Mouse (Mus musculus) C2C12 (cell line): ENCODE measurements around the gene Hba-a1. TPM values are rescaled to one million over a fixed set of nuclear protein-coding genes. Genes with fewer than 3 reads are reported as not detected.
"Not testable (repeated sequence)": the region's sequence is repeated elsewhere in the genome, so short reads cannot be mapped to it uniquely, and the experiment has no call there.

Source experiments
- H3K27me3 ChIP-seq: one replicate; pipeline ENCODE4 v1.6.1; 2011; ENCODE audit not compliant: control insufficient read depth, insufficient read depth, insufficient read length
- H3K36me3 ChIP-seq: one replicate; pipeline ENCODE4 v1.6.1; 2011; ENCODE audit not compliant: control insufficient read depth, insufficient read depth
- H3K4me3 ChIP-seq: one replicate; pipeline ENCODE4 v1.5.1; 2011; ENCODE audit warnings: mild to moderate bottlenecking, control low read depth; ENCODE audit not compliant: poor library complexity, insufficient read depth, severe bottlenecking
- H3K79me2 ChIP-seq: one replicate; pipeline ENCODE4 v1.6.1; 2011; ENCODE audit not compliant: control insufficient read depth, insufficient read depth
- H3K79me3 ChIP-seq: one replicate; pipeline ENCODE4 v1.6.1; 2011; ENCODE audit warnings: low read depth, control low read depth
- H3ac ChIP-seq: one replicate; pipeline ENCODE3; 2011; ENCODE audit warnings: low read depth; ENCODE audit not compliant: control insufficient read depth, insufficient read length
- CEBPB ChIP-seq: IDR thresholded peaks from one replicate; pipeline ENCODE4 v1.6.1; 2011; ENCODE audit warnings: low read depth, mild to moderate bottlenecking, control low read depth, moderate library complexity
- CTCF ChIP-seq: IDR thresholded peaks from one replicate; pipeline ENCODE4 v1.5.1; 2011; ENCODE audit not compliant: control insufficient read depth, insufficient read depth, insufficient read length
- FOSL1 ChIP-seq: IDR thresholded peaks from one replicate; pipeline ENCODE4 v1.8.0; 2011; ENCODE audit warnings: mild to moderate bottlenecking, low read length; ENCODE audit not compliant: poor library complexity, insufficient read depth, severe bottlenecking
- MAX ChIP-seq: IDR thresholded peaks from one replicate; pipeline ENCODE4 v1.6.1; 2011; ENCODE audit warnings: mild to moderate bottlenecking, control low read depth
- MYOD1 ChIP-seq: IDR thresholded peaks from one replicate; pipeline ENCODE4 v1.6.1; 2011; ENCODE audit warnings: low read depth; ENCODE audit not compliant: control insufficient read depth, insufficient read length
- MYOG ChIP-seq: IDR thresholded peaks from one replicate; pipeline ENCODE4 v1.6.1; 2011; ENCODE audit not compliant: control insufficient read depth, insufficient read length; ENCODE audit errors: extremely low read depth
- USF1 ChIP-seq: IDR thresholded peaks from one replicate; pipeline ENCODE4 v1.6.1; 2011; ENCODE audit warnings: low read depth, mild to moderate bottlenecking, control low read depth, moderate library complexity
- polyA plus RNA-seq: library from polyadenylated mRNA; unstranded; fragments of >200 nt; fragmentation: generic; extraction: Trizol; gene quantifications from one replicate; pipeline ENCODE4 v1.2.1, GENCODE M21; 2012; ENCODE audit warnings: missing spikeins

The Hba-a1 gene
- polyA plus RNA-seq, 1 experiment: 12.1 TPM

DNA sequence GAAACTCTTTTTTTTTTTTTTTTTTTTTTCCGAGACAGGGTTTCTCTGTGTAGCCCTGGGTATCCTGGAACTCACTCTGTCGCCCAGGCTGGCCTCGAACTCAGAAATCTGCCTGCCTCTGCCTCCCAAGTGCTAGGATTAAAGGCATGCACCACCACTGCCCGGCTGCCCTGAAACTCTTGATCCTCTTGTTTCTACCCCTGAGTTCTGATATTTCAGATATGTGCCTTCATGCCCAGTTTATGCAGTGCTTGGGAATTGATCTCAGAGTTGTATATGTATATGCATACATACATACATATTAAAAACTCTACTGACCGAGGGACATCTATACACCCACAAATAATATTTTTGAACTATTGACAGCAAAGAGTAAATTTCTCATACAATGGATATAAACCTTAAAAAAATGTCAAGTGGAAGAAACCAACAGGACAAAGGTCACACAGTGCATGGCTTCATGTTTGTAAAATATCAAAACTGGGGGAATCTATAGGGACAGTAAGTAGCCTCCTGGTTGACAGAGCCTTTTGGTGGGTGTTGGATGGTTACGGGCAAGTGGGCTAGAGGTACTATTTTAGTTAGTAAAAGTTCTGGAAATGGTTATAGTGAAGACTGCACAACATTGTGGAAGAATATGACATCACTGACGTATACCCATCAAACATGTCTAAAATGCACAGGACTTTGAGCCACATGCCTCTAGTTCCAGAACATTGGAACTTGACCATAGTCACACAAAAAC, 1.9 kb downstream of the Hba-a1 start:
- TF ChIP-seq MYOD1: no peak
- no peak for TF ChIP-seq FOSL1
- TF ChIP-seq CTCF: no peak
- no peak for TF ChIP-seq CEBPB
- no peak for TF ChIP-seq MYOG
- no peak for TF ChIP-seq MAX
- TF ChIP-seq USF1: no peak
- Histone ChIP-seq H3ac (no peak overlapping the region), H3K27me3 (peaks cover 9% of the 10 kb centered on the region), H3K4me3 (no peak overlapping the region), H3K36me3 (no peaks in the 10 kb centered on the region), H3K79me3 (no peaks in the 10 kb centered on the region), H3K79me2 (no peaks in the 10 kb centered on the region)

DNA sequence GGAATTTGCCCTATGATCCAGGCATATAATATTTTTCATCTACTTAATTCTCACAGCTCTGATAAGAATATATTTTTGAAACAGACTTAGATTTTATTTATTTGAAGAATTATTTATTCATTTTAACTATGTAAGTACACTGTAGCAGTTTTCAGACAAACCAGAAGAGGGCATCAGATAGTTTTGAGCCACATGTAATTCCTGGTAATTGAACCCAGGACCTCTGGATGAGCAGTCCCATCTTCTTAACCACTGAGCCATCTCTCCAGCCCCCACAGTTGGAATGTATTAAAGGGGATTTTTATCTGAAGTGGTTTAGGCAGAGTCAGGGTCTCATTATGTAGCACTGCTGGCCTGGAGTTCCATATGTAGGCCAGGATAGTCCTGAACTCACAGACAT, 2.6 kb downstream of the Hba-a1 start:
- not testable (repeated sequence) for H3K79me2 ChIP-seq, H3K4me3 ChIP-seq, H3K27me3 ChIP-seq, H3K79me3 ChIP-seq, H3K36me3 ChIP-seq, H3ac ChIP-seq

DNA sequence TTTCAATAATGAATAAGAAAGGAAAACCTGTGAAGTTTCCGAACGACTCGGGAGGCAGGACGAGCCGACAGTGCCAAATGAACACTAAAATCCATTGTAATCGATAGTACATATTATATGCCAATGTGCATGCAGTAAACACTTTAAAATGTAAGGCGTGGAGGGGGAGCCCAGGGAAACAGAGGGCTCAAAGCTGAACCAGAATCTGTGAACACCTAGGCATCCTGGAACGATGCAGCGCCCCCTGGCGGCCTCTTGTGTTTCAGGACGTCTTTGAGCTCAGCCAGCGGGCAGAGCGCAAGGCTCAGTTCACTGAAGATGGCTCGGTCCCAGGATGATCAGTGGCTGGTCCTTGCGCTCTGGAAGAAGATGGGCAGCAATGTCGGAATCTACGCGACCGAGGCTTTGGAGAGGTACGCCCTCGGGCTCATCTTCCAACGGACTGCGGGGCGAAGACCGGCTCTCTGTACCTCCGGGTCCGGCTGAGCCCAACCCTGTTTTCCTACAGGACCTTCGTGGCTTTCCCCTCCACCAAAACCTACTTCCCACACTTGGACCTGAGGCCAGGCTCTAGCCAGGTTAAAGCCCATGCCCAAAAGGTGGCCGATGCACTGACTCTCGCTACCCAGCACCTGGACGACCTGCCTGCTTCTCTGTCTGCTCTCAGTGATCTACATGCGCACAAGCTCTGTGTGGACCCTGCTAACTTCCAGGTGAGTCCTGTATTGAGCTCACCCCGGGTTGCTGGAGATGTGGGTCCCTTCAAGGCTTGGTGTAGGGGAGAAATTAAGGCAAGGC, 3.6 kb downstream of the Hba-a1 start, which contains the start of gene Hbq1b:
Gene Hbq1b (plus strand): TSS at position 271 of the 798 bp plus-strand sequence.
- peak; percentile 10 for TF ChIP-seq CTCF
- H3K27me3 ChIP-seq, H3K4me3 ChIP-seq, H3K79me3 ChIP-seq, H3ac ChIP-seq, H3K79me2 ChIP-seq, H3K36me3 ChIP-seq: not testable (repeated sequence)

DNA sequence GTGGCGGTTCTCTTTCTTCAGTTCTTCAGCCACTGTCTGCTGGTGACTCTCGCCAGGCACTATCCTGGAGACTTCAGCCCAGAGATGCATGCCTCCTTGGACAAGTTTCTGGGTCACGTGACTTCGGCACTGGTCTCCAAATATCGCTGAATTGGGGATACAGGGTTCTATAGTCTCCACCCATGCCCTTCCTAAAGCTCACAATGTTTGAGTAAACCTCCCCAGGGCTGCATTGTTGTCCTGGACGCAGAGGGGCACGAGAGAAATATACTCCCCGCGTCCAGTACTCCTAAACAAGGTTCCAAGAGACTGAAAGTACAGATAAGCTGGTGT, 4.1 kb downstream of the Hba-a1 start:
- Histone ChIP-seq H3K27me3 (no peaks in the 10 kb centered on the region), H3K79me2 (no peaks in the 10 kb centered on the region), H3ac (no peak overlapping the region), H3K4me3 (no peak overlapping the region), H3K79me3 (no peaks in the 10 kb centered on the region), H3K36me3 (no peaks in the 10 kb centered on the region)
- TF ChIP-seq MAX (no peak), USF1 (peak; percentile 39)

DNA sequence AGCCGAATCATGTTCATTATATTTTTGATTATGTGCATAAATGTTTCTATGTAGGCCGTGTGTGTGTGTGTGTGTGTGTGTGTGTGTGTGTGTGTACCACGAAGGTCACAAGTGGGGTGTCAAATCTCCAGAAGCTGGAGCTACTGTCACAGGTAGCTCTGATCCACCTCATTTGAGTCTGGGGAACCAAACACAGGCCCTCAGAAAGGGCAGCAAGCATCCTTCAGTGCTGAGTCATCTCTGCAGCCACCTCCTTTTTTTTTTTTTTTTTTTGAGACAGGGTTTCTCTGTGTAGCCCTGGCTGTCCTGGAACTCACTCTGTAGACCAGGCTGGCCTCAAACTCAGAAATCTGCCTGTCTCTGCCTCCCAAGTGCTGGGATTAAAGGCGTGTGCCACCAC, 9.5 kb downstream of the Hba-a1 start:
- H3K27me3 ChIP-seq, H3K4me3 ChIP-seq, H3K79me3 ChIP-seq, H3ac ChIP-seq, H3K79me2 ChIP-seq, H3K36me3 ChIP-seq: not testable (repeated sequence)

DNA sequence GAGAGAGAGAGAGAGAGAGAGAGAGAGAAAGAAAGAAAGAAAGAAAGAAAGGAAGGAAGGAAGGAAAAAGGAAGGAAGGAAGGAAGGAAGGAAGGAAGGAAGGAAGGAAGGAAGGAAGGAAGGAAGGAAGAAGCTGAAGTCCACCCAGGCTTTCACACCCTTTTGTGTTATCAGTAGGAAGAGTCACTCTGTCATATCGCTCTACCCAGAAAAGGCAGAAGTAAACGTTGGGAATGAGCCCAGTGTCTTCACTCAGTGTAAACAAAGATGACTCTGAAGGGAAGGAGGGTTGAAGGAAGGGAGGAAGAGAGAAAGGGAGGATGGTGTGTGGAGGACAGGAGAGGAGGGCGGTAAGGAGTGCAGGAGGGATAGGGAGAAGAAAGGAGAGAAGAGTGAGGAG, 10.2 kb downstream of the Hba-a1 start:
- not testable (repeated sequence) for H3K79me2 ChIP-seq, H3K27me3 ChIP-seq, H3K36me3 ChIP-seq, H3K4me3 ChIP-seq, H3K79me3 ChIP-seq, H3ac ChIP-seq

DNA sequence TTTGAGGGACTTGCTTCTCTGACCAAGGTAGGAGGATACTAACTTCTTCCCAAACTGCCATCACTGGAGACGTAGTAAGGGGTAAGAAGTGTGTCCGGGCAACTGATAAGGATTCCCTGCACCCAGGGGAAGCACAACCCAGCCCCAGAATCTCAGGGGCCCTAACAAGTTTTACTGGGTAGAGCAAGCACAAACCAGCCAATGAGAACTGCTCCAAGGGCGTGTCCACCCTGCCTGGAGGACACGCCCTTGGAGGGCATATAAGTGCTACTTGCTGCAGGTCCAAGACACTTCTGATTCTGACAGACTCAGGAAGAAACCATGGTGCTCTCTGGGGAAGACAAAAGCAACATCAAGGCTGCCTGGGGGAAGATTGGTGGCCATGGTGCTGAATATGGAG, 12.9 kb downstream of the Hba-a1 start, which contains the start of gene Hba-a2:
Gene Hba-a2 (plus strand): TSS at position 287 of the 400 bp plus-strand sequence.
- H3ac ChIP-seq, H3K79me2 ChIP-seq, H3K36me3 ChIP-seq: not testable (repeated sequence)

DNA sequence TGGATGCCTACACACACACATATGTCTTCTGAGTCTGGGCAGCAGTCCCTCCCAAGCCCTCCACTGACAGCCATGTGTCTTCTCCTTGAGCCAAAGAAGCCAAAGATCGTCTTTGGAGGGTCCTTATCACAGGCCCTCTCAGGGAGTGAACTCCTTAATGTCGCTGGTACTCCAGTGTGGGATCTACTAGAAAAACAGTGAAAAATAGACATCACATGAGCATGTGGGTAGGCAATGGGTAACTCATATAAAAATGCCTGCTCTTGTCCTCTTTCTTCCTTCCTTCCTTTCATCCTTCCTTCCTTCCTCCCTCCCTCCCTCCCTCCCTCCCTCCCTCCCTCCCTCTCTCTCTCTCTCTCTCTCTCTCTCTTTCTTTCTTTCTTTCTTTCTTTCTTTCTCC, 14.1 kb downstream of the Hba-a1 start:
- H3K79me3 ChIP-seq, H3K4me3 ChIP-seq, H3ac ChIP-seq, H3K79me2 ChIP-seq, H3K36me3 ChIP-seq: not testable (repeated sequence)
- H3K27me3 ChIP-seq: peaks cover 16% of the 10 kb centered on the region

More for the DNA sequence above, 12.9 kb downstream of the Hba-a1 start, which contains the start of gene Hba-a2:
- H3K27me3 ChIP-seq, H3K79me3 ChIP-seq, H3K4me3 ChIP-seq: not testable (repeated sequence)
